Mouse (Mus musculus) layer of hippocampus, postnatal 25 days (tissue): Measurements from ENCODE around the gene Pdcd7. TPM values are rescaled to one million over a fixed set of nuclear protein-coding genes. Genes with fewer than 3 reads are reported as not detected.
"Not testable (repeated sequence)": the region's sequence is repeated elsewhere in the genome, so short reads cannot be mapped to it uniquely, and the experiment has no call there.

Experiments
- DNase-seq, 2 experiments: peaks; one replicate each; pipeline ENCODE4 v3.0.0; 2022; ENCODE audit warnings: mixed read lengths in 2 of 2, low spot score in 1 of 2; ENCODE audit errors: extremely low spot score in 1 of 2
- total RNA-seq, 2 experiments: library from RNA; stranded (reverse); gene quantifications; 2 replicates each; pipeline ENCODE4 v1.2.3; 2021

The Pdcd7 gene
- 10 to 100 TPM; 25.0 to 25.7 TPM for total RNA-seq

GRCm38 (mm10) chr9:65345854-65346475 lies at the start of gene Pdcd7:
Gene Pdcd7 (plus strand): TSS chr9:65346104.
- peak; percentile 92 to 97 for DNase-seq

GRCm38 (mm10) chr9:65297056-65297455 lies 48.8 kb upstream of the Pdcd7 start:
- DNase-seq, result no peak

GRCm38 (mm10) chr9:65298761-65299160 lies 47.1 kb upstream of the Pdcd7 start:
- no peak for DNase-seq

- no peak for DNase-seq
Measured at GRCm38 (mm10) chr9:65299650-65300049, 46.3 kb upstream of the Pdcd7 start.

- no peak for DNase-seq
Measured at GRCm38 (mm10) chr9:65302327-65302983, 43.4 kb upstream of the Pdcd7 start.

- no peak for DNase-seq
Measured at GRCm38 (mm10) chr9:65303586-65303985, 42.3 kb upstream of the Pdcd7 start.

- no peak for DNase-seq
Measured at GRCm38 (mm10) chr9:65304300-65304699, 41.6 kb upstream of the Pdcd7 start.

GRCm38 (mm10) chr9:65306672-65307071 lies 39.2 kb upstream of the Pdcd7 start:
- DNase-seq, result no peak

GRCm38 (mm10) chr9:65308011-65308410 lies 37.9 kb upstream of the Pdcd7 start:
- DNase-seq, result no peak

GRCm38 (mm10) chr9:65312669-65313357 lies 33.1 kb upstream of the Pdcd7 start:
- no peak for DNase-seq

GRCm38 (mm10) chr9:65313846-65314245 lies 32.1 kb upstream of the Pdcd7 start:
- DNase-seq, result no peak

- no peak for DNase-seq
Measured at GRCm38 (mm10) chr9:65322255-65322900, 23.5 kb upstream of the Pdcd7 start.

- DNase-seq, result no peak
Measured at GRCm38 (mm10) chr9:65325971-65326370, 19.9 kb upstream of the Pdcd7 start.

- DNase-seq, result no peak
Measured at GRCm38 (mm10) chr9:65327371-65327770, 18.5 kb upstream of the Pdcd7 start.

GRCm38 (mm10) chr9:65333958-65334357 lies 11.9 kb upstream of the Pdcd7 start:
- DNase-seq, result no peak

GRCm38 (mm10) chr9:65339146-65339545 lies 6.8 kb upstream of the Pdcd7 start:
- DNase-seq, result no peak

- no peak for DNase-seq
Measured at GRCm38 (mm10) chr9:65340414-65340813, 5.5 kb upstream of the Pdcd7 start.

- not testable (repeated sequence) for DNase-seq
Measured at GRCm38 (mm10) chr9:65345439-65345838, 465 bp upstream of the Pdcd7 start.

GRCm38 (mm10) chr9:65346476-65347111 lies 690 bp downstream of the Pdcd7 start:
- peak; percentile 18 to 37 for DNase-seq

- DNase-seq, result no peak
Measured at GRCm38 (mm10) chr9:65347112-65347850, 1.4 kb downstream of the Pdcd7 start.
